Mouse (Mus musculus) lung, postnatal 0 days (tissue): Measurements from ENCODE around the gene Slc4a8.

ENCODE experiments used
- CTCF ChIP-seq: IDR thresholded peaks from 2 replicates; pipeline ENCODE4 v1.5.1; 2016; ENCODE audit warnings: antibody characterized with exemption, mild to moderate bottlenecking
- EP300 ChIP-seq: IDR thresholded peaks from 2 replicates; pipeline ENCODE4 v1.6.1; 2016; ENCODE audit warnings: antibody characterized with exemption, mild to moderate bottlenecking, control low read depth

DNA sequence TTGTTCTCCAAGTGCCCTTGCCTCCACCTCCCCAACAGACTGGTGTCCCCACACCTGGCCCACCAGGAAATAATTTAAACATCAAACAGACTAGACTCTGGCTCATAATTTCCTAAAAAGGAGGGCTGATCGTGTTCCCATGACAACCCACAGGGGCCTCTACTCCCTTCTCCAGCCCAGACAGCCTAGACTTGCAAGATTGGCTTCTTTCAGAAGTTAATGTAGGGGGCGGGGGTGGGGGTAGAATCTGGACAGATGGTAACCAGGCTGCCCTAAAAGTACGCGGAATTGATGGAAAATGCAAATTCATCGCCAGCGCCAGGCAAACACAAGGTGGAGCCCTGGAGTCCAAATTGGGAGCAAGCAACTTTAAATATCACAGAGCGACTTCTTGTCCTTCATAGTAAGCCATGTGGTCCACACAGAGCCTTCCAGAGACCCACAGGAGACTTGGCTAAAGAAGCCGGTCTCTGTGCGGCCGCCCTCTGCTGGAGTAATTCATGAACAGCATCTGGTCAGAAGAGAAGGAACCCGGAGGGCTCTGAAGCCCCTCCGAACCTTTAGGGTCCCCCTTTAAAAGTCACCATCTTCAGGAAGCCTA, 77.2 kb downstream of the Slc4a8 start:
- TF ChIP-seq CTCF (peak; percentile 70), EP300 (no peak)
